Mouse (Mus musculus) liver, adult 2 months (tissue): Measurements from ENCODE around the gene Mmp13.

Experiments
- CTCF ChIP-seq: fragments of 200-500 bp; IDR thresholded peaks from 2 replicates; pipeline ENCODE4 v1.5.1; 2011; ENCODE audit warnings: low read depth, low read length, control low read depth
- POLR2A ChIP-seq: fragments of 200-500 bp; IDR thresholded peaks from 2 replicates; pipeline ENCODE4 v1.6.1; 2011; ENCODE audit warnings: low read length, control low read depth; ENCODE audit not compliant: insufficient read depth; ENCODE audit errors: extremely low read depth

GRCm38 (mm10) chr9:7289501-7289900 is 17.2 kb downstream of the Mmp13 start:
- TF ChIP-seq CTCF (no peak), POLR2A (no peak)
